Mouse (Mus musculus) liver, embryonic 14.5 days (tissue): Measurements from ENCODE around the gene Haao.

Experiments used
- CTCF ChIP-seq: IDR thresholded peaks from 2 replicates; pipeline ENCODE4 v1.5.1; 2016; ENCODE audit warnings: antibody characterized with exemption, low read depth, control low read depth
- EP300 ChIP-seq: IDR thresholded peaks from 2 replicates; pipeline ENCODE4 v1.6.1; 2016; ENCODE audit warnings: antibody characterized with exemption, low read depth

DNA sequence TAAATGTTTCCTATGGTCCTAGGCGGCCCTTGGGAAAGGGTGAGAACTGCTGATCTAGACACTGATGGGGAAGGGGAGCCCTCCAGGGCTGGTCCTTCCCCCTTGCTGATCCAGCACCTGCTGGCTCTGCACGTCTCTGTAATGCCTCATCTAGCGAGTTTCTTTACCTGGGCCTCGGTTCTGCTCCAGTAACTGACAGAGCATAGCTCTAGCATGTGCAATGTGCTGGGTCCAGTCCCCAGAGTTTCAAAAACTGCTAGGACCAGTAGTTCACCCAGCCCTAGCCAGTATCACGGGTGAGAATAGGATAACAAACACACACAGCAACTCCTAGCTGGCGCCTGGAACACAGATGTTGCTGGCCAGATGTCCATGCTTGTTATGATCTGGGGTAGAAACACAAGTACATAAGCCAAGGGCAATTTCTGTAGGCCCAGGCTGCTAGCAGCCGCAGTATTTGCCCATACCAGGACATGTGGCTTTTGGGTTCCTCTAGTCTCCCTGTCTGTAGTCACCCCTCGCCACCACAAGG is 10.0 kb downstream of the Haao start:
- TF ChIP-seq CTCF: no peak
- no peak for TF ChIP-seq EP300
